Mouse (Mus musculus): Measurements from ENCODE around the gene Mbd3. TPM values are rescaled to one million over a fixed set of nuclear protein-coding genes. Genes with fewer than 3 reads are reported as not detected.
A peak's percentile ranks its signal among the peaks of the same experiment; 100 is the strongest.

Gene Mbd3
- 247 and 256 TPM in 2 replicates for polyA plus RNA-seq (2015; fragmentation: Nextera tagmentation; extraction: Ambion mirVana)

GRCm38 (mm10) chr10:80399191-80399972 is at the start of gene Mbd3:
TSS of gene Mbd3 (minus strand) at chr10:80399550.
- Histone ChIP-seq H3K27ac (ENCODE audit: low read length) (peak within 1 kb of the TSS; percentile 99), H3K27me3 (replicated peaks; ENCODE audit: control insufficient read depth, insufficient read depth, low read length) (no peaks in the 10 kb centered on the region), H3K9me3 (ENCODE audit: control insufficient read depth, low read length) (no peaks in the 10 kb centered on the region), H3K9ac (replicated peaks; ENCODE audit: low read depth, low read length) (peak within 1 kb of the TSS; percentile 89), H3K4me2 (ENCODE audit: low read length) (peak within 1 kb of the TSS; percentile 96), H3K4me1 (replicated peaks; ENCODE audit: control insufficient read depth, insufficient read depth, low read length) (peaks cover 23% of the 10 kb centered on the region), H3K36me3 (ENCODE audit: control insufficient read depth, insufficient read depth) (peaks cover 26% of the 10 kb centered on the region), H3K4me3 (replicated peaks; ENCODE audit: low read length) (peak within 1 kb of the TSS; percentile 71)
- WGBS, result under 1% methylated on average over 81 of the region's 82 CpGs
- ATAC-seq, result peak; percentile 97

- Histone ChIP-seq H3K27ac (ENCODE audit: low read length) (no peak overlapping the region), H3K9me3 (ENCODE audit: control insufficient read depth, low read length) (no peaks in the 10 kb centered on the region), H3K4me2 (ENCODE audit: low read length) (peak overlapping the region; percentile 45), H3K36me3 (ENCODE audit: control insufficient read depth, insufficient read depth) (no peaks in the 10 kb centered on the region), H3K4me3 (replicated peaks; ENCODE audit: low read length) (peak overlapping the region; percentile 23), H3K27me3 (replicated peaks; ENCODE audit: control insufficient read depth, insufficient read depth, low read length) (peaks cover 14% of the 10 kb centered on the region), H3K9ac (replicated peaks; ENCODE audit: low read depth, low read length) (no peak overlapping the region; the same call in 1 of the 2 replicates), H3K4me1 (replicated peaks; ENCODE audit: control insufficient read depth, insufficient read depth, low read length) (peaks cover 6% of the 10 kb centered on the region)
- WGBS, result 7% methylated on average over 26 of the region's 26 CpGs
- ATAC-seq, result peak; percentile 92
Measured at GRCm38 (mm10) chr10:80445898-80446601, 46.7 kb upstream of the Mbd3 start.

DNA sequence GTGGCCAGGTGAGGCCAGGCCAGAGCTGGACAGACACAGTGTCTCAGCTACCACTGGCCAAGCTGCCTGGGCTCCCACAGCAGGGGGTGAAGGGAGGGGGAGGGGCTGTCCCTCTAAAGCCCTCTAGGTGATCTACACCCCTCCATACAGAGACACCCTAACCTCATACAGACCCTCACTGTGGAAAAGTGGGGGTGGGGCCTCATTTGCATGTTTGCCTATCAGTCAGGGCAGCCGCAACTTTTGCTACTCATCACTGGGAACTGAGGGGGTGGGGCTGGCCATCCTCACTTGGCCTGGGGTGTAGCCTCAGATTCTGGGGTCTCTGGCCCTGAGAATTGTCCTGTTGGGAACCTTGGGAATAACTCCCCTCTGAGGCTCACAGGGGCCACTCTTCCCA is 45.7 kb upstream of the Mbd3 start:
- WGBS, result 45% methylated on average over 1 of the region's 1 CpGs
- Histone ChIP-seq H3K9ac (replicated peaks; ENCODE audit: low read depth, low read length) (no peak overlapping the region), H3K36me3 (ENCODE audit: control insufficient read depth, insufficient read depth) (no peaks in the 10 kb centered on the region), H3K4me1 (replicated peaks; ENCODE audit: control insufficient read depth, insufficient read depth, low read length) (peaks cover 6% of the 10 kb centered on the region), H3K4me3 (replicated peaks; ENCODE audit: low read length) (no peak overlapping the region), H3K9me3 (ENCODE audit: control insufficient read depth, low read length) (no peaks in the 10 kb centered on the region), H3K4me2 (ENCODE audit: low read length) (no peak overlapping the region), H3K27ac (ENCODE audit: low read length) (no peak overlapping the region), H3K27me3 (replicated peaks; ENCODE audit: control insufficient read depth, insufficient read depth, low read length) (peaks cover 13% of the 10 kb centered on the region)
- ATAC-seq, result no peak

DNA sequence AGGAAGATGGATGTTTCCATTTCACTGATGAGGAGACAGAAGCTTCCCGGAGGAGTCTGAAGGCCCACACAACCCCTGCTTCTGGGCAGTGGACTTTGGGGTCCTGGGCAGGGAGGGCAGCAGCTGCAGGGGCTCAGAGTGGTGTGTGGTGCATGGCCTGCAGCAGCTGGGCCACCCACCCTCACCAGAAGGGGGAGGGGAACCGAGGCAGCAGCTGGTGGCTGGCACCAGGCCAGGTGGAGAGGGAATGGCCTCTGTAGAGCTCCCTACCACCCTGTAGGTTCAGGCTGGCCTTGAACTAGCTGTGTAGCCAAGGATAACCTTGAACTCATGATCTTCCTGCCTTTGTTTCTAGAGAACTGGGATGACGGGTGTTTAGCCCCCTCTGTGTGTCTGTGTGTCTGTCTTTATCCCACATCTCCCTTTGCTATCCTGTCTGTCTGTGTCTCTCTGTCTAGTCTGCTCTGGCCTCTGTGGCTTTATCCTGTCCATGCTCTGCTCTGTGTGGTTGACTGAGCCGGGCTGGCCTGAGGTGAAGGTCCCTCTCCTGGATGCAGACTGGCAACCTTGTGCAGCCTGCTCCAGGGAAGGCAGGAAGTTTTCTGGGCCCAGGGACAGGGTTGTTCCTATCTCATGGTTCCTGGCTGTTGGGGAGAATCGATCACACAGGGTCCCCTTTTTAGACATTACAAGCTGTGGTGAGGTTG is 45.1 kb upstream of the Mbd3 start:
- 47% methylated on average over 5 of the region's 5 CpGs for WGBS
- H3K27me3 ChIP-seq (replicated peaks; ENCODE audit: control insufficient read depth, insufficient read depth, low read length), result peaks cover 11% of the 10 kb centered on the region
- no peak overlapping the region for H3K9ac ChIP-seq (replicated peaks; ENCODE audit: low read depth, low read length)
- no peaks in the 10 kb centered on the region for H3K9me3 ChIP-seq (ENCODE audit: control insufficient read depth, low read length)
- H3K4me1 ChIP-seq (replicated peaks; ENCODE audit: control insufficient read depth, insufficient read depth, low read length), result peaks cover 6% of the 10 kb centered on the region
- H3K4me2 ChIP-seq (ENCODE audit: low read length), result no peak overlapping the region
- H3K4me3 ChIP-seq (replicated peaks; ENCODE audit: low read length), result no peak overlapping the region
- no peak overlapping the region for H3K27ac ChIP-seq (ENCODE audit: low read length)
- H3K36me3 ChIP-seq (ENCODE audit: control insufficient read depth, insufficient read depth), result no peaks in the 10 kb centered on the region
- no peak for ATAC-seq

DNA sequence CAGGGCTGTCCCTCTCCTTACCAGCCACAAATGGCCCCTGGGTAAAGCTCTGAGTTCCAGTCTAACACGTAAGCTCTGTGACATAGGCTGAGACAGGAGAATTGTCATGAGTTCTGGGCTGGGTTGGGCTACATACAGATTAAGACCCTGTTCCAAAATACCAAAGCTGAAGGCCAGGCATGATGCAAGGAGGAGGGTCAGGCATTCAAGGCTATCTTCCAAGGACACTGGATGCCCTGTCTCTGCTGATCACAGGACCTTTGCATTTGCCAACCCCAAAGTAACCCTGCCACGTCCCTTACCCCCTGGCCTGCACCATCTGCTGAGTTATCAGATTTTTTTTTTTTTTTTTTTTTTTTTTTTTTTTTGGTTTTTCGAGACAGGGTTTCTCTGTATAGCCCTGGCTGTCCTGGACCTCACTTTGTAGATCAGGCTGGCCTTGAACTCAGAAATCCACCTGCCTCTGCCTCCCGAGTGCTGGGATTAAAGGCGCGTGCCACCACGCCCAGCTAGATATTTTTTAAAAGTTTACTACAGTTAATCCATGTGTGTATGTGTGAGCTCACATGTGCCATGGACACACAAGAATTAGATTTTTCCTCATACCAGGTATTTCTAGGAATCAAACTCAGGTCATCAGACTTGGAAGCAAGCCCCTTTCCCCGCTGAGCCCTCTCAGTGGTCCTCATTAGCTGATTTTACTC is 44.4 kb upstream of the Mbd3 start:
- 74% methylated on average over 8 of the region's 8 CpGs for WGBS
- Histone ChIP-seq H3K9ac (replicated peaks; ENCODE audit: low read depth, low read length) (no peak overlapping the region), H3K36me3 (ENCODE audit: control insufficient read depth, insufficient read depth) (no peaks in the 10 kb centered on the region)

DNA sequence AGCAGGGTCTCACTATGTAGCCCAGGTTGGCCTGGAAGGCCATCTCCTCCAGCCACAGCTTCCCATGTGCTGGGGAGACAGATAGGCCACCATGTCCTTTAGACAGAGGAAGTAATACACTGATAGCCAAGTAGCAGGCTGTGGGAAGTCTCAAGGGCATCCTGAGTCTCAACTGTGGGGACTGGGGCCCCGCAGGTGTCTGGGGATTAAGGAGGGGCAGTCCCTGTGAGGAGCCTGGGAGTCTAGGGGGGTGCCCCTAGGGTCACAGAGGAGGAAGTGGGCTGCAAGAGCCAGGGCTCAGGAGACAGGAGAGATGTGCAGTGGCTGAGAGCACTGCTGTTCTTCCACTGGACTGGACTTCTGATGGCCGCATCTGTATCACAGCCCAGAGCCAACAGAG is 43.6 kb upstream of the Mbd3 start:
- Histone ChIP-seq H3K27me3 (replicated peaks; ENCODE audit: control insufficient read depth, insufficient read depth, low read length) (peaks cover 9% of the 10 kb centered on the region), H3K4me1 (replicated peaks; ENCODE audit: control insufficient read depth, insufficient read depth, low read length) (peaks cover 6% of the 10 kb centered on the region), H3K4me3 (replicated peaks; ENCODE audit: low read length) (no peak overlapping the region), H3K9me3 (ENCODE audit: control insufficient read depth, low read length) (no peaks in the 10 kb centered on the region), H3K27ac (ENCODE audit: low read length) (no peak overlapping the region), H3K4me2 (ENCODE audit: low read length) (no peak overlapping the region), H3K36me3 (ENCODE audit: control insufficient read depth, insufficient read depth) (no peaks in the 10 kb centered on the region), H3K9ac (replicated peaks; ENCODE audit: low read depth, low read length) (no peak overlapping the region)
- WGBS, result 46% methylated on average over 2 of the region's 2 CpGs
- ATAC-seq, result no peak

More for the DNA sequence above, 44.4 kb upstream of the Mbd3 start:
- H3K27ac ChIP-seq (ENCODE audit: low read length), result no peak overlapping the region
- no peaks in the 10 kb centered on the region for H3K9me3 ChIP-seq (ENCODE audit: control insufficient read depth, low read length)
- no peak overlapping the region for H3K4me2 ChIP-seq (ENCODE audit: low read length)
- peaks cover 6% of the 10 kb centered on the region for H3K4me1 ChIP-seq (replicated peaks; ENCODE audit: control insufficient read depth, insufficient read depth, low read length)
- ATAC-seq, result no peak
- H3K4me3 ChIP-seq (replicated peaks; ENCODE audit: low read length), result no peak overlapping the region
- H3K27me3 ChIP-seq (replicated peaks; ENCODE audit: control insufficient read depth, insufficient read depth, low read length), result peaks cover 11% of the 10 kb centered on the region

DNA sequence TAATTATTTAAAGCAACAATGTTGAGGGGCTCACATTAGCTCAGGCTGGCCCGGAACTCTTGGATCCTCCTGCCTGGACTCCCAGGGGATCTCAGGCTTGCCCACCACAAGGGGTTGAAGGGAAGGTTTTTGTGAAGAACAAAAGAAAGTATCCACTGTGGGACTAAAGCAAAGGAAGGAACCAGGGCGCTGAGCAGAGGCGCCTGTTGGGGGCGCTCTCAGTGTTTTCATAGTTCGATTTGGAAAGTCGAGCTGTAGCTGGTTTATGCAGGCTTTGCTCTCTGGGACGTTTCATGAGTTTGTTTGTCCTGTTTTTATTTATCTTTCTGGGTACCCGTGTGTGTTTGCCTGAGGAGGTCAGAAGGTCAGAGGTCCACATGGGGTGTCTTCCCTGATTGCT is 42.2 kb upstream of the Mbd3 start:
- no peaks in the 10 kb centered on the region for H3K36me3 ChIP-seq (ENCODE audit: control insufficient read depth, insufficient read depth)
- H3K27me3 ChIP-seq (replicated peaks; ENCODE audit: control insufficient read depth, insufficient read depth, low read length), result peaks cover 9% of the 10 kb centered on the region
- H3K4me3 ChIP-seq (replicated peaks; ENCODE audit: low read length), result no peak overlapping the region
- H3K4me1 ChIP-seq (replicated peaks; ENCODE audit: control insufficient read depth, insufficient read depth, low read length), result peaks cover 6% of the 10 kb centered on the region
- no peaks in the 10 kb centered on the region for H3K9me3 ChIP-seq (ENCODE audit: control insufficient read depth, low read length)
- ATAC-seq, result no peak
- no peak overlapping the region for H3K27ac ChIP-seq (ENCODE audit: low read length)
- H3K9ac ChIP-seq (replicated peaks; ENCODE audit: low read depth, low read length), result no peak overlapping the region
- no peak overlapping the region for H3K4me2 ChIP-seq (ENCODE audit: low read length)
- WGBS, result 65% methylated on average over 8 of the region's 8 CpGs

- no peak for ATAC-seq
- Histone ChIP-seq H3K27me3 (replicated peaks; ENCODE audit: control insufficient read depth, insufficient read depth, low read length) (peaks cover 3% of the 10 kb centered on the region; the same call in 1 of the 2 replicates), H3K4me1 (replicated peaks; ENCODE audit: control insufficient read depth, insufficient read depth, low read length) (0 out of 2 replicates have a peak, but pooled peaks cover 3% of the 10 kb centered on the region), H3K4me3 (replicated peaks; ENCODE audit: low read length) (no peak overlapping the region), H3K27ac (ENCODE audit: low read length) (no peak overlapping the region), H3K4me2 (ENCODE audit: low read length) (no peak overlapping the region), H3K9me3 (ENCODE audit: control insufficient read depth, low read length) (no peaks in the 10 kb centered on the region), H3K36me3 (ENCODE audit: control insufficient read depth, insufficient read depth) (no peaks in the 10 kb centered on the region), H3K9ac (replicated peaks; ENCODE audit: low read depth, low read length) (no peak overlapping the region)
Measured at GRCm38 (mm10) chr10:80440031-80440430, 40.7 kb upstream of the Mbd3 start.

DNA sequence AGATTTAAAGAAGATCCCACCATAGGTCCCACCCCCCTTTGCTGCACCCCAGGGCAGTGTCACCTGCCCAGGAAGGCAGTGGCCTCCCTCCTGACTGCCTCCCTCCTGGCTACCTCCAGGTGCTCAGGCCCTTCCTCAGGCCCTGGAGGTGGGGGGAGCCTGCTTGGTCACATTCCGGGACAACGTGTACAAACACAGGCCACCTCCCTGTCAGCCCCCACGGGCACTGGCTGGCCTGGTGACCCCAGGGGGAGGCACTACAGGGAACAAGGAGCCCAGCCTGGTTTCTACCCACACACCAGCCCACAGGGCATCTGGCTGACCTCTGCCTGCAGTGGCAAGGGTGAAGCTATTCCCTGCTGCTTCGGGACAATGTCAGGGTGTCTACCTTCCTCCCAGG is 38.6 kb upstream of the Mbd3 start:
- Histone ChIP-seq H3K27me3 (replicated peaks; ENCODE audit: control insufficient read depth, insufficient read depth, low read length) (no peaks in the 10 kb centered on the region), H3K4me3 (replicated peaks; ENCODE audit: low read length) (no peak overlapping the region), H3K9me3 (ENCODE audit: control insufficient read depth, low read length) (no peaks in the 10 kb centered on the region), H3K4me2 (ENCODE audit: low read length) (no peak overlapping the region), H3K4me1 (replicated peaks; ENCODE audit: control insufficient read depth, insufficient read depth, low read length) (no peaks in the 10 kb centered on the region), H3K9ac (replicated peaks; ENCODE audit: low read depth, low read length) (no peak overlapping the region), H3K27ac (ENCODE audit: low read length) (no peak overlapping the region), H3K36me3 (ENCODE audit: control insufficient read depth, insufficient read depth) (no peaks in the 10 kb centered on the region)
- no peak for ATAC-seq
- 68% methylated on average over 4 of the region's 4 CpGs for WGBS
